Mouse (Mus musculus): ENCODE data around the gene Rassf3. TPM values are rescaled to one million over a fixed set of nuclear protein-coding genes. Genes with fewer than 3 reads are reported as not detected.
A peak's percentile ranks its signal among the peaks of the same experiment; 100 is the strongest.

Gene Rassf3
- total RNA-seq, 2 experiments from 2014 or later, result 47.9 to 49.1 TPM

DNA sequence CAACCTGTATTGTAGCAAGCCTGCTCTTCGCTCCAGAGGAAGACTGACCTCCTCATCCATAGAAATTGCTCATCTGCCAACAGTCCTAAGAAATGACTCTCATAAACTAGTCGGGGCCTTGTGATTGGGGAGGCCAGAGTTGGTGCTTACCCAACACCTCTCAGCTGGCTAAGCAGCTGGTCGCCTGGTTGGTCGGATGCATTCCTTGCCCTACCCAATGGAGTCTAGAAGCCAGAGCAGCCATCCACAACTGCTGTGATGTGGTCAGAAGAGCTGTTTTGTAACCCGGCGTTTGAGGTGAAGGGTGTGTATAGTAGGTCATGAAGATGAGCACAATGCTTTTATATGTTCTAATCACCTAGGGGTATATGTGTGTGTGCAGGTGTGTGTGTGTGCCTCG lies 77.5 kb downstream of the Rassf3 start:
- DNase-seq, result no peak

GRCm38 (mm10) chr10:121395542-121396176 lies 80.5 kb downstream of the Rassf3 start:
- DNase-seq, result peak; percentile 47

GRCm38 (mm10) chr10:121394789-121395325 lies 81.3 kb downstream of the Rassf3 start:
- peak; percentile 27 for DNase-seq

DNA sequence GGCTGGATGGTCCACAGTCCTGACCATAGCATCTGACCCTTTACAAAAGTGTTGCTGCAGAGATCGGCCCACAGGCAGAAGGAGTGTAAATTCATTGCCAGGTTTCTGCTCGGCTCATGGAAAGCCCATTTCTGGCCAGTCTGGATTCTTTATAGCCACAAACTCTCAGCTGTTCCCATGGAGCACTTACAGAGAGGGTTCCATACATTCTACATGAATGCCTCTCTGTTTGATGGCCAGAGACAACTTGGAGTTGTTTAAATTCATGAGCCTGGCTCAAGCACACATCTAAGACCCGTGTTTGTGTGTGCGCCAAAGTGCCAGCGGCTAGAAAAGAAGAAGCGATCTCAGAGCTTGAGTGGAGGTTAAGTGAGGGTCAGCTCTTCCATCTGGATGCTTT lies 81.9 kb downstream of the Rassf3 start:
- no peak for DNase-seq

- DNase-seq, result no peak
Observed at GRCm38 (mm10) chr10:121391901-121392300, 84.2 kb downstream of the Rassf3 start.

- DNase-seq, result no peak
Observed at GRCm38 (mm10) chr10:121390602-121391001, 85.5 kb downstream of the Rassf3 start.

DNA sequence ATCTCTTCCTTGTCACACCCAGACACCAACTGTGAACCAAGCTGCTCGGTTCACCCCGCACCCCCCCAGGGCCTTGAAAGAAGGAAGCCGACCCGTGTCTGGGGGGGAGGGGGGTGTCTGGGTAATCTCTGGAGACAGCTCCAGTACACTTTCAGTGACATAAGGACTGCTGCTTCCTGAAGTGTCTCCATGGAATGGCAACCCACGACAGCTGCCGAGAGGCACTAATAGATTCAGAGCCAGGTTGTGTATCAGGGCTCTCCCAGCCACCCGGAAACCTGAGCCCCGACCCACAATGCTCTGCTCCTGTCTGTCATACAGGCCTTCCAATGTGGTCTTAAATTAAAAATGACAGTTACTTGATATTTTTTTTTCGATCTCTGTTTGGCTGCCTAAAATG lies 89.8 kb downstream of the Rassf3 start:
- no peak for DNase-seq

DNA sequence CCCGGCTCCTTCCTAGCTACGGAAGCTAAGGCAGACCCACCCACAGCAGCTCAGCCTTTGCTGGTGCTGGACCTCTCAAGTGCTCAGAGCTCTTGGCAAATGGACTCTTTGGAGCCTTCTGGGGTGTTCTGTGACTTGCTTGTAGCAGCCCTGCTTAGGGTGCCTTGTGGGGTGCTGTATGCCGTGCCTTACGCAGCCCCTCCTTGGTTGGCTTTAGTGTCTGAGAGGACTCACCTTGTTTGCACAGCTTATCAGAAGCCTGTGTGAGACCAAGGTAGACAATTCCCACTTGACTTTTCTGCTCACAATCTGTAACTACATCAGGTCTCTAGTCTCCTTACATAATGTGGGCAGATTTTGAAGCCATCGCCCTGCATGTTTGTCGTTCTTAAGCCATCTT lies 90.5 kb downstream of the Rassf3 start:
- no peak for DNase-seq

DNA sequence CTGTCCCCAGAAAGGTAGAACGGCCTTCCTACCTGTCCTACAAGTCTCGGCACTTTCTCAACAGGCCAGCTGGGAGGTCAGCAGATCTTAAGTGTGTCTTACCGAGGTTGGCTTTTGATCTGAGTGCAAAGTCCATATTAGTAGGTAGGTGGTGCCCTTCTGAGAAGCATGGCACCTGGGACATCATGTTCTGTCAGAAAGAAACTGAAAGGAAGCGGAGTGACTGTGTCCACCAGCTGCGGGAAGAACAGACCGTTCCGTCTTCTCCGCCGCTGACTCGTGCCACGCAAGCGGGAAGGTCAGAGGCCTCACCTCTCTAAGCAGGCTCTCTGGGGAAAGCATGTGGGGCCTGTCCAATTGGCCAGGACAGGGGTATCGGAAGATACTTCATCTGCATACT lies 91.4 kb downstream of the Rassf3 start:
- DNase-seq, result no peak

GRCm38 (mm10) chr10:121381280-121381679 lies 94.9 kb downstream of the Rassf3 start:
- no peak for DNase-seq

DNA sequence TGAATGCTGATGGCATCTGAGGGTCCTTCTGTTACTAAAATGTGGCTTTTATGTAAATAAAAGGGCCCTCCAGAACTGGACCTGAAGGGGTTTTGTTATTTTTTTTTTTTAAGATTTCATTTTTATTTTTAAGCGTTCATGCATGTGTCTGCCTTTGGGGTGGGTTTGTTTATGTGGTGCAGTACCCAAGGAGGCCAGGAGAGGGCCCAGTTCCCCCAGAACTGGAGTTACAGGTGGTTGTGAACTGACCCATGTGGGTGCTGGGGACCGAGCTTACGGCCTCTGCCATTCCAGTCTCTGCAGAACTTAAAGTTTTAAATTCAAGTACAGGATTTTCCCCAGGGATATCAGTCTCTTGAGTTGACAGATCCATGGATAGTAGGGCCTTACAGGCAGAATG lies 96.8 kb downstream of the Rassf3 start:
- DNase-seq, result no peak

DNA sequence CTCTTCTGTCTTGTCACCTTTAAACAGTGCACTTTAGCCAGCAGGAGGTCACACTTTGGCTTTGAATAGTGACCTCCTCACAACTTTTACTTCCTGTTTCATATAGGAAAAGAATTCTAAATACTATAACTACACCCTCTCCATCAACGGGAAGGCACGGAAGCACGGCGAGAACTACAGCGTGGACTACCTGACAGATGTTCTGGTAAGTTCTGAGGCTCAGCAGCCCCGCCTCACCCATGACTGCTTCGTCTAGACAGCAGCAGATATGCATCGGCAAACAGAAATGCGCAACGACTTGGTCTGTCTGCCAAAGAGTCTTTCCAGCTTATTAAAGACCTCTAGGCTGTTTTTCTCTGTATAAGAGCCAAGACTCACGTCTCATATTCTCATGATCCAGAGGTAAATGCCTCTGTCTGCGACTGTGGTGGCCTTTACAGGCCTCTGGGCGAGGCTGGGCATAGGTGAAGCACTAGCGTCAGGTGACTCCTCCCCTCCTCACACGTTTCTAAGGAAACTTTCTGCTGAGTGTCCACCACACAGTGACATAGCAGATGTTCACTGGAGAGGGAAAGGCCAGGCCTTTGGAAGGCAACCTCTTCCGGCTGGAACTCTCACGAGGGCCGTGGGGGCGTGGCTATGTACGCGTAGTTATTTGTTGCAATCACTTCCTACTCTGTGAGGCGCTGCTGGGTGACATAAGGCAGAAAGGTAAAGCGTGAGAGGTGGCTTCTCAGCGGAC lies 99.4 kb downstream of the Rassf3 start:
- DNase-seq, result no peak

DNA sequence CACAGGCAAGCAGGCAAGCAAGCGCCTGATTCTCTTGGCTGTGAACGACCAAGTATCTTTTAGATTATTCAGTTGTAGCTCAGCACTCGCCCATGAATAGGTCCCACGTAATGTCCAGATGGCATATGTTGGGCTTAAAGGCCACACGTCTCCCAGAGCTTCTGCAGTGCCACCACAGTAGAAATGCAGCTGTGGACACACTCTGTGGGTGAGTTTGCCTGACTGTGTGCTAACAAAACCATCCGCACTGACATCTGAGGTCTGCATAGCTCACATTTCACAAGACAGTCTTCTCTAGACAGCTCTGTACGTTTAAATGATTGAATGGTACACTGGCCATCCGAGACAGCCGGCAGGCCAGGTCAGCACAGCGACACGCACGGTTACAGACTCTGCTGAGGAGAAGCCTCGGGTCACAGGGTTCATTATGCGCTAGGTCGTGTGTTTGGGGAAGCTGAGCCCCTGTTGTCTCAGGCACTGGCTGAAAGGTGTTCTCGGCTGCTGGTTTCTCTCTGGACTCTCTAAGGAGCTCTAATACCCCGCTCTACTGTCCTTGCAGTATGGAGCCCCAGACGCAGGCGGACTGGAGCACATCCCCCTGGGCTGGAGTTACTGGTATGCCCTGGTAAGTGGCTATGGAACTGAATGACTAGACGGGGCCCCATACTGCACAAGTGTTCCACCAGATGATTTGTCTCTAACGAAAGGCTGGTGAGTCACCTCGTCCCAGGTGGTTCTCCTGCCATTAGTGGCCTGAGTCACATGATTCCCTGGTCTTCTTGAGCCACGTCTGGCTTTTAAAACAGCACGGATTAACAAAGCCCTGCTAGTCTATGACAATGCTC lies 100.3 kb downstream of the Rassf3 start:
- no peak for DNase-seq

DNA sequence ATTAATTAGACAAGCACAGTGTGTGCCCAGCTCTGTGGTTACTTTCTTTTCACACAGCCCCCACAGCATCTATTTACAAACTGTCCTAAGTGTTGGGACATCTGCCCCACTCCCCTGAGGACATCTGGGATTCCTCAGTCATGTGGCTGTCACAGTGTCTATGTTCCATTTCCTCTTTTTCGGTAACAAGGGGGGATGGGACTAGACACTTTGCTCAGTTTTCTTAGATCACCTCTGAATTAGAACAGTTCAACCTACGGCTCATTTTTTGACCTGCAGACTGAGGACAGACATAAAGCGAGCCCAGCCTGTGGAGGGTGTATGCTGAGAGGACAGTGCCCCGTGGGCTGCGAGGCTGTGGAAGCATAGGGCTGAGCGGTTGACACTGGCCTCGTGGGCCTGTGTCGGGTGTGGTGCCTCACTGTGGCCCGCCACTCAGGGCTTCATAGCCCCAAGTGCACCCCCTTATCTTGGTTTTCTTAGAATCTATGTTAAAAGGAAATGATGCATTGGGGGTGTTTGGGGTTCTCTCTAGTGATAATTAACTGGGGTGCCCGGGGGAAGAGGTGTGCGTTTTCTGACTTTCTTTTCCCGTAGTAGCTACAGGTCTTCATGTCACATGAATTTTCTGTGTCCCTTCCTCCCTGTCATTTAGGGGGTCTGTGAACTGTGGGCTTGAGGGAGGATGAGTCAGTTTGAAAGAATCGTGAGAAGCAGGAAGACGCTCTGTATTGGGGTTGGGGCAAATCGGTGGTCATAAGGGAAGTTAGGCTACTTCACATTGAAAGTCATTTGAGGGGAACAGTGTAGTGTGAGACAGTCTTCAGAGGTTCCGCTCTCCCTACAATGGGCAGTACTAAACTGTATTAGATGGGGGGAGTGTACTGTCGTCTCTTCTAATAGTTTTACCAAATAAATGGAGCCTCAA lies 101.2 kb downstream of the Rassf3 start:
- DNase-seq, result no peak

DNA sequence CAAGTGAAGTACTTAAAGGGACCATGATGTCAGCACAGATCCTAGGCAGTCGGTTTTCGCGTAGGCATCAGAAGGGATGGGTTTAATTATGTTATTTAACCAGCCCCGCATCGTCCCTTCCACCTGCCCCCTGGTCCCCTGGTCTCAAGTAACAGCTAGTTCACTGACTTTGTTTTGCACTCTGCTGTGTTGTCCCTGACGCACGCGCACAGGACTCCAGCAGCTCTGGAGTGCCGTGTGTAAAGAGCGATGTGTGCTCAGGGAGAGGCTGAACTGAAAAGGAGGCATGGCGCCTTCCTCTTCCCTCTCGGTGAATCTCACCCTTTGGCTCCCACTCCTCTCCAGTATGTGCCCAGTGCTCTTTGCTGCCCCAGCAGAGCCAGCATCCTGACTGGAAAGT lies 102.1 kb downstream of the Rassf3 start:
- no peak for DNase-seq

DNA sequence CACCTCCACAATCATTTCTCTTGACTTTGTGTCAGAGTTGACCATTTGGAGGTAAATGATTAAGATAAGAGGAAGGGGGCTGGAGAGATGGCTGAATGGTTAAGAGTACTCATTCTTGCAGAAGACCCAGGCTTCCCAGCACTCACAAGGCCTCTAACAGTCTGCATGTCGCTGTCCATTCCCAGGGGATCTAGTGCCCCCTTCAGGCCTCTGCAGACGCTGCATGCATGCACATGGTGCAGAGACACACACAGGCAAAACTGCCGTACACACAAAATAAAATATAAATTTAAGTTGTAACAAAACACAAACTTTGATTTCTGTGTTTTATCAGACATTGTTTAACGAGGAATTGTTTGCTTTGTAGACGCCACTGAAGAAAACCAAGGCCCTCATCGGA lies 105.4 kb downstream of the Rassf3 start:
- no peak for DNase-seq

GRCm38 (mm10) chr10:121368783-121369465 lies 107.2 kb downstream of the Rassf3 start:
- DNase-seq, result no peak

DNA sequence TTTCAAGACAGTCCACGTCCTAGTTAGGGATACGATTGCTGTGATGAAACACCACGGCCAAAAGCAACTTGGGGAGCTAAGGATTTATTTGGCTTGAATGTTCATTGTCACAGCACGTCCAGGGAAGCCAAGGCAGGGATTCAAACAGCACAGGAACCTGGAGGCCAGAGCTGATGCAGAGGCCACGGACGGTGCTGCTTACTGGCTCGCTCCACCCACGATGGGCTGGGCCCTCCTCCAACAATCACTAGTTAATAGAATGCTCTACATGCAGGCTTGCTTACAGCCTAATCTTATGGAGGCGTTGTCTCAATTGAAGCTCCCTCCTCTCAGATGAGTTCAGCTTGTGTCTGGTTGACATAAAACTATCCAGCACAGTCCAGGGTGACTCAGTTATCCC lies 108.4 kb downstream of the Rassf3 start:
- no peak for DNase-seq

GRCm38 (mm10) chr10:121367271-121367670 lies 108.9 kb downstream of the Rassf3 start:
- DNase-seq, result no peak

- DNase-seq, result peak; percentile 57
Observed at GRCm38 (mm10) chr10:121365781-121366272, 110.3 kb downstream of the Rassf3 start.

Data from adrenal gland, postnatal 10 days (tissue).